Mouse (Mus musculus) adrenal gland (tissue): ENCODE measurements around the gene Gcnt4.
"Not testable (repeated sequence)": the region's sequence is repeated elsewhere in the genome, so short reads cannot be mapped to it uniquely, and the experiment has no call there.

Experiments used
- intact Hi-C: fragments of 180-260 bp; cut with DNase I; formaldehyde crosslinking; loops from one replicate; pipeline ENCODE4 v1.15.1; 2025
- long read RNA-seq, 2 experiments: library from polyadenylated mRNA; unstranded; transcript quantifications; one replicate each; pipeline ENCODE4 v2.0.0; 2020; ENCODE audit warnings: borderline replicate concordance in 1 of 2; ENCODE audit not compliant: insufficient replicate concordance in 1 of 2

Gcnt4 gene
- long read RNA-seq, experiment 1, result 0 reads
- long read RNA-seq, experiment 2, result 0 reads

- intact Hi-C loops, result loop anchor here (10.0 kb wide), 1 partner anchor 81 kb away; no protein-coding TSS in a partner anchor
These were observed at the start of gene Gcnt4 for GRCm38 (mm10) chr13:96923999-96924961. TSS of gene Gcnt4 (plus strand) at chr13:96924689.

- intact Hi-C loops, result no loop called here
These were observed 46.0 kb upstream of the Gcnt4 start for GRCm38 (mm10) chr13:96878220-96879057.

GRCm38 (mm10) chr13:96884534-96884933 lies 40.0 kb upstream of the Gcnt4 start:
- intact Hi-C loops, result no loop called here

- intact Hi-C loops, result no loop called here
These were observed 34.5 kb upstream of the Gcnt4 start for GRCm38 (mm10) chr13:96889985-96890384.

- intact Hi-C loops, result no loop called here
These were observed 29.3 kb upstream of the Gcnt4 start for GRCm38 (mm10) chr13:96895144-96895543.

- intact Hi-C loops, result no loop called here
These were observed 17.8 kb upstream of the Gcnt4 start for GRCm38 (mm10) chr13:96906717-96907116.

- intact Hi-C loops, result no loop called here
These were observed 13.3 kb upstream of the Gcnt4 start for GRCm38 (mm10) chr13:96911202-96911601.

GRCm38 (mm10) chr13:96923134-96923533 lies 1.4 kb upstream of the Gcnt4 start:
- intact Hi-C loops, result loop anchor here (10.0 kb wide), 1 partner anchor 82 kb away; no protein-coding TSS in a partner anchor

- intact Hi-C loops, result loop anchor here (10.0 kb wide), 1 partner anchor 80 kb away; no protein-coding TSS in a partner anchor
These were observed 676 bp downstream of the Gcnt4 start for GRCm38 (mm10) chr13:96924985-96925745.

- intact Hi-C loops, result loop anchor here (10.0 kb wide), 1 partner anchor 79 kb away; no protein-coding TSS in a partner anchor
These were observed 1.7 kb downstream of the Gcnt4 start for GRCm38 (mm10) chr13:96925991-96926725.

GRCm38 (mm10) chr13:96927781-96928180 lies 3.3 kb downstream of the Gcnt4 start:
- intact Hi-C loops, result loop anchor here (10.0 kb wide), 1 partner anchor 77 kb away; no protein-coding TSS in a partner anchor

- intact Hi-C loops, result loop anchor here (10.0 kb wide), 1 partner anchor 76 kb away; no protein-coding TSS in a partner anchor
These were observed 4.0 kb downstream of the Gcnt4 start for GRCm38 (mm10) chr13:96928432-96929039.

- intact Hi-C loops, result no loop called here
These were observed 8.3 kb downstream of the Gcnt4 start for GRCm38 (mm10) chr13:96932745-96933144.

GRCm38 (mm10) chr13:96933367-96933766 lies 8.9 kb downstream of the Gcnt4 start:
- intact Hi-C loops, result no loop called here

- intact Hi-C loops, result no loop called here
These were observed 11.8 kb downstream of the Gcnt4 start for GRCm38 (mm10) chr13:96936173-96936777.

- intact Hi-C loops, result no loop called here
These were observed 12.6 kb downstream of the Gcnt4 start for GRCm38 (mm10) chr13:96937059-96937558.

GRCm38 (mm10) chr13:96939680-96940079 lies 15.2 kb downstream of the Gcnt4 start:
- intact Hi-C loops, result no loop called here

GRCm38 (mm10) chr13:96941481-96941880 lies 17.0 kb downstream of the Gcnt4 start:
- intact Hi-C loops, result not testable (repeated sequence)

GRCm38 (mm10) chr13:96943571-96943970 lies 19.1 kb downstream of the Gcnt4 start:
- intact Hi-C loops, result no loop called here
